Mouse (Mus musculus): ENCODE data around the gene Dhcr7.

DNA sequence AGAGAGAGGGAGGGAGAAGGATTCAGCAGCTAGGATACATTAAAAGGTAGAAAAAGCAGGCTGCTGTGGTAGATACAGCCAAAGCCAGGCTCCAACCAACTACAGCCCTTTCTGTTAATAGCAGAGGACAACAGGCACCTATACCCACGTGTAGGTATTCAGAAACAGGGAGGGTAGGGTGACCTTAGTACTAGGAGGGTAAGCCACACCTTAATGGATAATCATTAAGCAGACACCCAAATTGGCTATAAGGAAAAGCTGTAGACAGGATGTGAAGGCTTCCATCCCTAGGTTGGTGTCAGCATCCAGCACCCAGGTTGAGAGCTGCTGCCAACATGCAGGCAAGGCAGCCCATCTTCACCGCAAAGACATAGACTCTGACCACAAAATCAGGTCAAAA, 1.7 kb upstream of the Dhcr7 start:
- TF ChIP-seq CTCF (IDR thresholded peaks at IDR 0.05; ENCODE audit: low read depth) (no peak), EP300 (IDR thresholded peaks at IDR 0.05; ENCODE audit: low read depth) (no peak)

Data from liver, embryonic 14.5 days (tissue).